Mouse (Mus musculus) hindbrain, embryonic 14.5 days (tissue): ENCODE data around the gene Gbp3. TPM values are rescaled to one million over a fixed set of nuclear protein-coding genes. Genes with fewer than 3 reads are reported as not detected.

Source experiments
- ATAC-seq: fragments of 200-750 bp; cut with Nextera tagmentation; 2 replicates; pipeline ENCODE4 v1.8.0; 2017; ENCODE audit warnings: moderate number of reproducible peaks, mild to moderate bottlenecking, moderate TSS enrichment, moderate library complexity; ENCODE audit not compliant: low FRiP score
- DNase-seq: peaks from one replicate; pipeline ENCODE4 v3.0.0-alpha.2; 2015; ENCODE audit warnings: low spot score
- H3K27ac ChIP-seq: fragments of 300-500 bp; sonication (generic); 2 replicates; pipeline ENCODE4 v1.5.1; 2014; ENCODE audit warnings: mild to moderate bottlenecking, moderate library complexity
- H3K27me3 ChIP-seq: fragments of 300-500 bp; sonication (generic); 2 replicates; pipeline ENCODE4 v1.6.1; 2014; ENCODE audit warnings: mild to moderate bottlenecking, low read length, mixed read lengths; ENCODE audit not compliant: control insufficient read depth, insufficient read depth
- H3K36me3 ChIP-seq: fragments of 300-500 bp; sonication (generic); replicated peaks from 2 replicates; pipeline ENCODE4 v1.6.1; 2014; ENCODE audit not compliant: control insufficient read depth, insufficient read depth
- H3K4me1 ChIP-seq: fragments of 300-500 bp; sonication (generic); replicated peaks from 2 replicates; pipeline ENCODE4 v1.6.1; 2014; ENCODE audit warnings: antibody characterized with exemption, low read length, mixed read lengths; ENCODE audit not compliant: control insufficient read depth, insufficient read depth
- H3K4me2 ChIP-seq: fragments of 300-500 bp; sonication (generic); replicated peaks from 2 replicates; pipeline ENCODE4 v1.6.1; 2014; ENCODE audit warnings: mild to moderate bottlenecking, moderate library complexity
- H3K4me3 ChIP-seq: fragments of 300-500 bp; sonication (generic); replicated peaks from 2 replicates; pipeline ENCODE4 v1.5.1; 2014; ENCODE audit warnings: mild to moderate bottlenecking, low read length
- H3K9ac ChIP-seq: fragments of 300-500 bp; sonication (generic); 2 replicates; pipeline ENCODE4 v1.6.1; 2014
- H3K9me3 ChIP-seq: fragments of 300-500 bp; sonication (generic); 2 replicates; pipeline ENCODE4 v1.6.1; 2016; ENCODE audit warnings: low read length; ENCODE audit not compliant: control insufficient read depth
- WGBS: fragments of 180-500 bp; shearing (Covaris S2); extraction: QIAGEN DNeasy Blood & Tissue Kit; methylation state at CpG from one replicate; pipeline ENCODE4 v1.1.7; 2014; 5-methylcytosine and 5-hydroxymethylcytosine counted together
- polyA plus RNA-seq: library from polyadenylated mRNA; unstranded; fragments of >200 nt; fragmentation: Nextera tagmentation; extraction: Ambion mirVana; gene quantifications from 2 replicates; pipeline ENCODE4 v1.2.1, GENCODE M21; 2014

The Gbp3 gene
- polyA plus RNA-seq, 1 experiment from 2014 or later = 1.7 TPM

DNA sequence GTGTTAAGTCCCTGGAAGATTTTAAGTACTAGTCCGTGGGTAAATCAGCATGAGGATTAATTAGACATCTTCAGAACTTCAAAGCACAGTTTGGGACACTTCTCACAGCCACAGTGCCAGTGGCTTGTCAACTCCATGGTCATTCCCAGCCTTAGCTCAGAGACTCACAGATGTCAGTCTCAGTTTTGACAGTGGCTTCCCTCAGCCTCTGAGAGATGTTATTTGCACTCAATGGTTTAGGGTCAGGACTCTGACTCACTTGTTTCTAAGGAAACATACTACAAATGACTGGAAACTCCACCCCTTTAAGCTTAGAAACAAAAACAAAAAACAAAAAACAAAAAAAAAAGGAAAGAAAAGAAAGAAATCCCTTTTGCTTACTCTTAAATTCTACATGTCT, 59.8 kb downstream of the Gbp3 start:
- Histone ChIP-seq H3K27ac (no peak overlapping the region), H3K9ac (no peak overlapping the region), H3K4me1 (no peaks in the 10 kb centered on the region), H3K4me3 (no peak overlapping the region), H3K9me3 (no peaks in the 10 kb centered on the region), H3K4me2 (no peak overlapping the region), H3K36me3 (no peaks in the 10 kb centered on the region), H3K27me3 (no peaks in the 10 kb centered on the region)
- DNase-seq = no peak
- ATAC-seq = no peak
- WGBS = 56% methylated on average over 1 of the region's 1 CpGs

DNA sequence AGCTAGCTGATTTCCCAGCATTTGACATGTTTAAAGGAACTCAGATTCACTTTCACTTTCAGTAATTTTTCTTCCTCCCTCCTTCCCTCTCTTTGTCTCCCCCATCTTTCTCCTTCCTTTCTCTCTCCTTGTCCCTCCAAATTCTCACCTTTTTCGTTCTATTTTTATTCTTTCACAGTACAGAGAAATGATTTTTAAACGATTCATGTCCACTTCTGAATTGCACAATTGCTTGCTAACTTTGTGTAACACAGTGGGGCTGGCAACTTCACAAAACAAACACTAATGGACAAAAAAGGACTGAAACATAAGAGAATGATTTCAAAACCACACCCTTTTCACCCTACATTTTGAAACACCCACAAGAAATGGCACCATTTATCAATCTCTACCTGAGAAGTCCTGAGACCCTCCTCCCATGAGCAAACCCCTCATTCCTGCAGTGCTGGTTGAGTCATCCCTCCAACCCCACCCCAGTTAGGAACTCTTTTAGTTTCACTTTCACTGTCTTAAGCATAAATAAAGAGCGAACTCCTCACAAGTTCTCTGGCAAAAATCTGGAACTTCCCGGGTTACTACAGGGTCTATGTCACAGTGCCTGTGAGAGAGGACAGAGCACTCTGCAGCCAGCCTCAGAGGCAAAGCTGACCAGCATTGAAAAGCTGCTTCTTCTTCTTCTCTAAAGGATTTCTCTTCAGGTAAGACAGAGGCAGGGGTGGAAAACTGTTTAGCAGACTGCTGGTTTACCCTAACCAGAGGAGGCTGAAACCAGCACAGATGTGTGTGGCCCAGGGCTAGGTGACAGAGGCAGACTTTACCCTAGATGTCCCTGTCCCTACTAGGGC, 60.5 kb downstream of the Gbp3 start, which contains the start of gene Gbp2:
Gene Gbp2, plus strand, starts transcription at position 492 of the 845 bp plus-strand sequence.
- no peak within 1 kb of the TSS for H3K27ac ChIP-seq
- 80% methylated on average over 4 of the region's 4 CpGs for WGBS
- DNase-seq (no peak), ATAC-seq (no peak)
- H3K4me1 ChIP-seq = no peaks in the 10 kb centered on the region
- no peaks in the 10 kb centered on the region for H3K9me3 ChIP-seq
- no peak within 1 kb of the TSS for H3K4me3 ChIP-seq
- no peaks in the 10 kb centered on the region for H3K27me3 ChIP-seq
- no peak within 1 kb of the TSS for H3K4me2 ChIP-seq
- no peak within 1 kb of the TSS for H3K9ac ChIP-seq
- no peaks in the 10 kb centered on the region for H3K36me3 ChIP-seq

GRCm38 (mm10) chr3:142620956-142621562, 61.2 kb downstream of the Gbp3 start:
- Histone ChIP-seq H3K4me2 (no peak overlapping the region), H3K27ac (no peak overlapping the region), H3K9ac (no peak overlapping the region), H3K36me3 (no peaks in the 10 kb centered on the region), H3K4me3 (no peak overlapping the region), H3K4me1 (no peaks in the 10 kb centered on the region), H3K27me3 (no peaks in the 10 kb centered on the region), H3K9me3 (no peaks in the 10 kb centered on the region)
- WGBS = 57% methylated on average over 3 of the region's 3 CpGs
- ATAC-seq (no peak), DNase-seq (no peak)

Other genes starting within 250 kb of the Gbp3 start
- 17.8 and 21.1 TPM in 2 replicates for gene Pdlim5, start 164.3 kb upstream of the Gbp3 start, polyA plus RNA-seq
- gene Gbp5, start 66.0 kb upstream of the Gbp3 start, polyA plus RNA-seq = 0.23 and 0.25 TPM in 2 replicates
- 2.5 and 2.8 TPM in 2 replicates for gene Gbp7, start 29.7 kb upstream of the Gbp3 start, polyA plus RNA-seq
- not detected in 2 replicates for gene Gbp2b, start 34.8 kb downstream of the Gbp3 start, polyA plus RNA-seq
- gene Gbp2, start 60.6 kb downstream of the Gbp3 start, polyA plus RNA-seq = 0.32 and 0.89 TPM in 2 replicates
- 4.7 and 5.5 TPM in 2 replicates for gene Kyat3, start 141.0 kb downstream of the Gbp3 start, polyA plus RNA-seq
- 72.1 and 76.5 TPM in 2 replicates for gene Gtf2b, start 205.0 kb downstream of the Gbp3 start, polyA plus RNA-seq